Mouse (Mus musculus) testis, adult 2 months (tissue): ENCODE measurements at regions not wholly inside any gene's neighbourhood (a gene's known extent, or its start where the extent isn't known, plus 50 kb on each side); places are given as distances from the start of the nearest gene placed in this dataset.

Source experiments
- H3K27ac ChIP-seq: fragments of 200-500 bp; 2 replicates; pipeline ENCODE4 v1.5.1; 2012; ENCODE audit warnings: low read depth, low read length; ENCODE audit not compliant: control insufficient read depth, insufficient read depth
- H3K27me3 ChIP-seq: fragments of 200-500 bp; 2 replicates; pipeline ENCODE4 v1.6.1; 2012; ENCODE audit warnings: mild to moderate bottlenecking, low read length, moderate library complexity; ENCODE audit not compliant: control insufficient read depth, insufficient read depth
- H3K36me3 ChIP-seq: fragments of 200-500 bp; 2 replicates; pipeline ENCODE4 v1.6.1; 2012; ENCODE audit warnings: mild to moderate bottlenecking, low read length; ENCODE audit not compliant: control insufficient read depth, insufficient read depth
- H3K4me1 ChIP-seq: fragments of 200-500 bp; 2 replicates; pipeline ENCODE4 v1.6.1; 2012; ENCODE audit warnings: low read length; ENCODE audit not compliant: control insufficient read depth, insufficient read depth
- H3K4me3 ChIP-seq: fragments of 200-500 bp; 2 replicates; pipeline ENCODE4 v1.5.1; 2012; ENCODE audit warnings: low read depth, mild to moderate bottlenecking, low read length, moderate library complexity, mixed read lengths; ENCODE audit not compliant: control insufficient read depth
- CTCF ChIP-seq: fragments of 200-500 bp; IDR thresholded peaks from 2 replicates; pipeline ENCODE4 v1.5.1; 2012; ENCODE audit warnings: low read depth, mild to moderate bottlenecking, inconsistent platforms, low read length, moderate library complexity; ENCODE audit not compliant: control insufficient read depth, insufficient read depth, insufficient replicate concordance
- POLR2A ChIP-seq: fragments of 200-500 bp; IDR thresholded peaks from 2 replicates; pipeline ENCODE4 v1.6.1; 2012; ENCODE audit warnings: low read depth, mild to moderate bottlenecking, inconsistent platforms, low read length, moderate library complexity; ENCODE audit not compliant: control insufficient read depth

DNA sequence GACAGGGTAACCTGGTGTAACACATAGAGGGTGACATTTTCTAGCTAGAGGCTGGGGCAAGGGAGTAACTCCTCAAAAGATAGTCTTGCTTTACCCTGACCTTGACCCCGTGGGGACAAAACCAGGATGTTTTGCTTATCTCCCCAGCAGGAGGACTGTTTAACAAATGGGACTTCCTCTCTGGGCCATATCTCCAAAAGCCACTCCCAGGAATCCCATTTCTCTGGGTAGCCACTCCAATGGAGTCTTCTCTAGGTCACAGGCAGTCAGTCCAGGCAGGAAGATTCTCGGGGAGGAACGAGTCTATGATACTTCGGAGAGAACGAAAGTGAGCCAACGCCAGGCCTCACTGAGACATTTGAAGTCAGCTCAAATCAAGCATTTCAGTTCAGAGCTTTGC lies 396.0 kb upstream of the Mki67 start:
- Histone ChIP-seq H3K4me3 (no peak overlapping the region), H3K4me1 (no peaks in the 10 kb centered on the region), H3K27ac (no peak overlapping the region), H3K36me3 (no peaks in the 10 kb centered on the region), H3K27me3 (no peaks in the 10 kb centered on the region)
- TF ChIP-seq POLR2A = no peak
- TF ChIP-seq CTCF = no peak

DNA sequence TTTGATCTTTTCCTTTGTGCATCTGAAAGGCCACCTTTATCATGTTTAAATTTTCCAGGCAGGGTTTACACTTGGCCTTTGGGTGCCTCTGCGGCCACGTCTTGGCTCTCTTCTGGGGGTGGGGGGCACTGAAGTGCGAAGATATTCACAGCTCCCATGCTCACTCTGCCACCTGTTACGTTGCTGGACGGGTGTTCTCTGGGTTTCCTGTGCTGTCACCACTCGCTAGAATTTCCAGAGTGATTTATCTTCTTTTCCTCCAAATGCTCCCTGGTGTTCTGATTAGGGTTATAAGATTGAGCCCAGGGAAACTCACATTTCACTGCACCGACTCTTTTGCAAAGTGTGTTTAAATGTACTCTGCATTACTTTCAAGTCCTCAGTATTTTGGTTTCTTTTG lies 404.8 kb upstream of the Mki67 start:
- Histone ChIP-seq H3K4me1 (no peaks in the 10 kb centered on the region), H3K27ac (no peak overlapping the region), H3K36me3 (no peaks in the 10 kb centered on the region), H3K4me3 (no peak overlapping the region), H3K27me3 (no peaks in the 10 kb centered on the region)
- TF ChIP-seq POLR2A = no peak

DNA sequence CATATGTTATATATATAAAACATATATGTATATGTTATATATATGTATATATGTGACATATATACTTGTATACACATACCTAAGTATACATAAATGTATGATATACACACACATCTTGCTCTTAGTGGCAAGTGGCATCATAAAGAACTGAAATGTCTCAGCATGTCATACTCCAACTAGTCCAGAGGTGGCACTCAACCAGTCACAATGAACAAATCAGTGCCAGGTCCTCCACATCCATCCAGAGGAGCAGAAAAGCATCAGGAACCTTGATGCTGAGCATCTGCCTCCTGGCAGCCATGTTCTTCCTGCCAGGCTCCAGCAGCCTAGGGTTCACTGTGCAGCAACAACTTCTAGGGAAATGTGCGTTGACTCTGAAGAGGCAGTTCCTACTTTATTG lies 405.2 kb upstream of the Mki67 start:
- Histone ChIP-seq H3K4me1 (no peaks in the 10 kb centered on the region), H3K4me3 (no peak overlapping the region), H3K27me3 (no peaks in the 10 kb centered on the region), H3K27ac (no peak overlapping the region), H3K36me3 (no peaks in the 10 kb centered on the region)
- TF ChIP-seq POLR2A (no peak), CTCF (no peak)

DNA sequence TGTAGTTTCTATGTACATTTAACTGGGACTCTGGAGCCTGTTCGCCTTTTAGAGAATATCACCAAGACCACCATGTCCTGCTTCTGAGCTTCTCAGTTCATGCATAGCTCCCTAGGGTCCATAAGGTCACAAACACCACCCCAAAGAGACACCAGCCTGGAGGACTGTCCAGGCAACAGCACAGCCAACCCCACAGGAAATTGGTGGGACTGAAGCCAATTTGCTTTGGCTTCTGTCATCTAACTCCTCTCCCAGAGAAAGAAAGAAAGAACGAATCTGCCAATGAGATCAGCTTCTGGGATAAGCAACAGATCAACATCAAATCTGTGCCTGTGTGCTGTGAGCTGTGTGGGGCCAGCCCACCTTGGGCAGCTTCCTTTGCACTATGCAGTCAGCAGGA lies 408.6 kb upstream of the Mki67 start:
- Histone ChIP-seq H3K27me3 (no peaks in the 10 kb centered on the region), H3K4me1 (no peaks in the 10 kb centered on the region), H3K36me3 (no peaks in the 10 kb centered on the region), H3K27ac (no peak overlapping the region), H3K4me3 (no peak overlapping the region)
- no peak for TF ChIP-seq CTCF
- TF ChIP-seq POLR2A = no peak

DNA sequence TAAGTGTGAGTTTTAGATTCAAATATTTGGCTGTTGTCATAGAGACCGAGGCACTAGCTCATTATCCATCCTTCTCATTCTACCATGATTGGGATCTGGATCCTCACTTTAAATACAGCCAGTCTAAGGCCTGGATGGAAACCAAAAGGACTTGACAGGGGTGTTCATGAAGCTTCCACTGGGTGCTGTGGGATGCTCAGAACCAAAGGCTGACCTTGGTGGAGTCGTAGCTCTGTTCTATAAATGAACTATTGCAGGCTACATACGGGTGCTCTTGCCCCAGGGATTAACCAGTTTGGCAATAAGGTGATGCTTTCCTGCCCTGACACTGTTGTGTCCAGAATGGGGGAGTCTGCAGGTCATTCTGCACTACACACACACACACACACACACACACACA lies 410.2 kb upstream of the Mki67 start:
- H3K36me3 ChIP-seq = no peaks in the 10 kb centered on the region
- H3K4me1 ChIP-seq = no peaks in the 10 kb centered on the region
- no peaks in the 10 kb centered on the region for H3K27me3 ChIP-seq
- no peak overlapping the region for H3K27ac ChIP-seq
- TF ChIP-seq CTCF (no peak), POLR2A (no peak)
- H3K4me3 ChIP-seq = no peak overlapping the region

DNA sequence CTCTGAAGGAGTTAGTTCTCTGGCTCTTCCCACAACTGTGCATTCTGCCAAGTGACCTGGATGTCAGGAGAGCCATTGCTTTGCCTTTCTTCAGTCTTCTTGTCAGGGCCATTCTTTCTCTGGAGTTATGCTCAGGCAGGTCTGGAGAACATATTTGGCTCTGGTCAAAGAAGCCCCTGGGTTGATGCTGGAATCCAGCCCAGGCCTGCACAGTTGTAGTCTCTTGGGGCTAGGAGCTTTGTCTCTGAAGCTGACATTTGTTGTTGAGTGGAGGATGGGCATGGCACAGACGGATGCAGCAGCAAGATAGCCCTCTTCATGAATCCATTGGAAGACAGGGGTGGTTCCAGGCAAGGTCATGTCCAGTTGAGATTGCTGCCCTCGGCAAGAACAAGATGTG lies 411.4 kb upstream of the Mki67 start:
- Histone ChIP-seq H3K4me1 (no peaks in the 10 kb centered on the region), H3K4me3 (no peak overlapping the region), H3K27me3 (no peaks in the 10 kb centered on the region), H3K36me3 (no peaks in the 10 kb centered on the region), H3K27ac (no peak overlapping the region)
- TF ChIP-seq POLR2A (no peak), CTCF (no peak)

DNA sequence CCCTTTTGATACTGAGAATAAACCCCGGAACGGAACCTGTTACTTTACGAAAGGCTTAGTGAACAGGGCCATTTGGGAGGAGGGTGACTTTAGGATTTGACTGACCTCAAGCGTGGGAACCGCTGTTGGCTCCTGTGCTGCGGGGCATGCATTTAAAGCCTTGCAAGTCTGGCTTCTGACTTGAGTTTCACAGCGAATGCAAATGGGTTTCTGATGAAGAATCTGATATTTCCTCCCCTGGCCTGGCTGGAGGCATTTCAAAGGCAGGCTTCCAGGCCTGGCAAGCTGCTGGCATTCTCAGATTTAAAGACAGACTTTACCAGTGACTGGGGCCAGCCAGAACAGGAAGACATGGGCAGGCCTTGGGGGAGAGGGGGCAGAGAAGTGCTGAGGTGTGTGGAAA lies 413.6 kb upstream of the Mki67 start:
- H3K27me3 ChIP-seq = no peaks in the 10 kb centered on the region
- no peaks in the 10 kb centered on the region for H3K4me1 ChIP-seq
- TF ChIP-seq POLR2A (no peak), CTCF (no peak)
- H3K4me3 ChIP-seq = no peak overlapping the region
- no peak overlapping the region for H3K27ac ChIP-seq
- H3K36me3 ChIP-seq = no peaks in the 10 kb centered on the region

DNA sequence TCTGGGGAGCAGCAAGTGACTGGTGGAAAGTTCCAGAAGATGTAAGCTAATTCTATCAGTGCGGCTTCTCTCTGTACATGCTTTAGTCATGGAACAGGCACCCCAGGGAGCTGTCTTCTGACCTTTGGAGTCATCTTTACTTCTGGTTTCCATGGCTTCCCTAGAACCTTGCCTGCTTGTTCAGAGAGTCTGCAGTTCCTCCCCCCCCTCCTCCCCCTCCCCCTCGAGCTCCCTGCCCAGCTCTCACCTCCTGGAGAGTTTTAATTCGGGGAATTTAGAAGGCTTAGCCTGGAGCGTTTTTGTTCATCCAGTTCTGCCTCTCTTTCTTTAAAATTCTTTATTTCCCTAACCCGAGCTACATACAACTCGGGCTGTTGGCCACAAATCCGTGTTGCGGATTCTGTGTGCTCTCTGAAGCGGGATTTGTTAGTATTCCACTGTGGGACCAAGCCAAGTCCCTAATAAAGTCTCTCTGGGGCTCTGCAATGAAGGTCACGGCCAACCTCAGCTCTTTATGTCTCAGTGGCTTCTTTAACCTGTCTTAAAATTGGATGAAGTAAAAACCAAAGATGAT lies 414.6 kb upstream of the Mki67 start:
- TF ChIP-seq POLR2A (no peak), CTCF (no peak)
- no peaks in the 10 kb centered on the region for H3K36me3 ChIP-seq

More for the DNA sequence above, 414.6 kb upstream of the Mki67 start:
- H3K4me1 ChIP-seq = no peaks in the 10 kb centered on the region
- H3K4me3 ChIP-seq = no peak overlapping the region
- no peak overlapping the region for H3K27ac ChIP-seq
- H3K27me3 ChIP-seq = no peaks in the 10 kb centered on the region
